Mouse (Mus musculus) effector memory CD4-positive, alpha-beta T cell, adult 7 months (primary cell): ENCODE measurements around the gene Med21. TPM values are rescaled to one million over a fixed set of nuclear protein-coding genes. Genes with fewer than 3 reads are reported as not detected.

ENCODE experiments used
- polyA plus RNA-seq: library from polyadenylated mRNA; unstranded; fragments of 100-300 nt; shearing (Covaris generic); gene quantifications from one replicate; pipeline ENCODE4 v1.2.1, GENCODE M21; 2017

The Med21 gene
- polyA plus RNA-seq = 51.7 TPM

DNA sequence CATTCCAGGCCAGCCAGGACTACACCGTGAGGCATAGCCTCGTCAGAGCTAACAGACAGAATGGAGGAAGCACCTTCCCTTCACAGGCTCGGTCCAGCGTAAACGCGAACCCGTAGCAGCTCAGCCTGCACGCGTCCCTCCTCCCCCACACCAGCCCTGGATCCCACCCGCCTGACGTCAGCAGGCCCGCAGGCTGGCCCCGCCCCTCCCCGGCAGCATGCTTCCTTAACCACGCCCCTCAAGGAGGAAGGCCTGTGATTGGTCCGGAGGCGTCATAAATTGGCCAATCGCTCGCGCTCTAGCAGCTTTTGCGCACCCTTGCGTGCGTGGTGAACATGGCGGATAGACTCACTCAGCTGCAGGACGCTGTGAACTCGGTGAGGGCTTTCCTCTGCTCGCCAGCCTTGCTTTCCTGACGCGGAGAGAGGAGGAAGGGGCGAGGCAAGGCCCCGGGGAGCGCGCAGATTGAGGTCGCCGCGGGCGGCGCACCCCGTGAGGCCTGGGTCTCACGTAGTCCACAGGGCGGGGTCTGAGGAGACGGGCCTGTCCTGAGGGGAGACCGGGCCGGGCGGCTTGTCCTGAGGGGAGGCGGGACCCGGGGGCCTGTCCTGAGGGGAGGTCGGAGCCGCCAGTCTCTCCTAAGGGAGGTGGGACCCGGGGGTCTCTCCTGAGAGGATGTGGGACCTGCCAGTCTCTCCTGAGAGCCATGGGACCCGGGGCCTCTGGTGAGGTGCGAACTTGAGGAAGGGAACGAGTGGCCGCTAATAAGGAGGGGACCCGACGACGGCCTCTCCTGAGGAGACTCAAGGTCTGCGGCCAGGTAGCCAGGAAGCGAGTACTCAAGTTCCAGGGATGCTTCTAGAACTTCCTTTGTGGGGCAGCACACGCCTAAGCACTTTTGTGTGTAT lies at the start of gene Med21, which contains the start of gene Tm7sf3:
Gene Med21 (plus strand): TSS at position 272 of the 908 bp plus-strand sequence.
Gene Tm7sf3 (minus strand): TSS at position 549 of the 908 bp plus-strand sequence.

Other genes starting within 250 kb of the Med21 start
- gene Itpr2, start 140.3 kb upstream of the Med21 start, polyA plus RNA-seq = 162 TPM
- gene Fgfr1op2, start 65.3 kb upstream of the Med21 start, polyA plus RNA-seq = 140 TPM
- 82.8 TPM for gene Ints13, start 64.7 kb upstream of the Med21 start, polyA plus RNA-seq
- 22.9 TPM for gene Tm7sf3, start 277 bp downstream of the Med21 start, polyA plus RNA-seq
- 13.8 TPM for gene Stk38l, start 82.4 kb downstream of the Med21 start, polyA plus RNA-seq
- 0.61 TPM for gene Arntl2, start 153.5 kb downstream of the Med21 start, polyA plus RNA-seq
- not detected for gene Smco2, start 207.6 kb downstream of the Med21 start, polyA plus RNA-seq
- 5.8 TPM for gene Ppfibp1, start 245.9 kb downstream of the Med21 start, polyA plus RNA-seq